Comparison of ENCODE assay signal across 9 mouse cellular contexts in the genomic region with DNA sequence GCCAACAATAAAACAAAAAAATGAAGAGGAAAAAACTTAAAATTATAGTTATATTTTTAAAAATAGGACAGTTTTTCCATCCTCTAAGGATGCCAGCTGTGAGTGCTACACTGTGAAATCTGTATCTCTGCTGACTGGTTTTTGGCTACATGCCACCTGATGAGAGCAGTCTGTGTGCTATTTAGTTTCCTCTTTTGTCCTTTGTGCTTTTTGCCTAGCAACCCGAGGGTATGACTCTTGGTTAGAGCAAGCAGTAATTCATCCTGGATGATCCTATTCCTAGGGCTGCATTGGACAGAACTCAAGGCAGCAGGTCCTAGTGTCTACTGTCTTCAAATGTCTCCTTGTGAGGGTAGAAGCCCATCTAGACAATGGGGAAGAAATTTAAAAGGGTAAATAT.
DNase-seq lines count a peak whose midpoint lies in the region; ATAC-seq lines count a peak whose summit lies in the region.
"Had no signal": no experiment of that assay in that cellular context is flagged by ENCODE, and none has a peak within 500 bp of the region (broad histone marks: within the 10 kb centered on the region; RNA-seq: fewer than 3 reads in every experiment).

No protein-coding gene starts in this region.

- H3K4me2 ChIP-seq in hindbrain, embryonic 15.5 days = no peak overlapping the region
- no peak overlapping the region for H3K4me2 ChIP-seq in midbrain, embryonic 14.5 days (ENCODE audit: low read length)
- H3K4me2 ChIP-seq: heart, embryonic 13.5 days had no signal

- peak; percentile 18 for DNase-seq in cerebellum, adult 9-11 months
- DNase-seq in cerebellum, adult 11 months = no peak
- peak; percentile 57 for DNase-seq in Muller cell, postnatal 12 days (ENCODE audit: inconsistent ontology term)
- peak; percentile 72 for DNase-seq in midbrain, embryonic 14.5 days
- no peak for DNase-seq in lung, postnatal 36 days
- DNase-seq in kidney, postnatal 25 days = no peak

- H3K9me3 ChIP-seq in hindbrain, embryonic 15.5 days = no peaks in the 10 kb centered on the region
- H3K9me3 ChIP-seq in midbrain, embryonic 14.5 days (ENCODE audit: control insufficient read depth, low read length) = no peaks in the 10 kb centered on the region
- H3K9me3 ChIP-seq: heart, embryonic 13.5 days had no signal

- ATAC-seq in hindbrain, embryonic 15.5 days (ENCODE audit: low FRiP score, low read depth) = peak; percentile 83
- peak; percentile 64; the same call in 1 of the 2 replicates for ATAC-seq in midbrain, embryonic 14.5 days (ENCODE audit: low FRiP score, low TSS enrichment)
- ATAC-seq in granulocyte monocyte progenitor cell, adult 5-6 weeks (replicated peaks; ENCODE audit: poor library complexity, severe bottlenecking) = no peak

- 3% methylated on average over 1 of the region's 1 CpGs for WGBS in hindbrain, embryonic 15.5 days
- WGBS in midbrain, embryonic 14.5 days = 2% methylated on average over 1 of the region's 1 CpGs

- no peak overlapping the region for H3K9ac ChIP-seq in hindbrain, embryonic 15.5 days
- no peak overlapping the region for H3K9ac ChIP-seq in midbrain, embryonic 14.5 days (replicated peaks; ENCODE audit: low read length)
- H3K9ac ChIP-seq: heart, embryonic 13.5 days had no signal

- H3K36me3 ChIP-seq in hindbrain, embryonic 15.5 days = no peaks in the 10 kb centered on the region
- H3K36me3 ChIP-seq in midbrain, embryonic 14.5 days (ENCODE audit: control insufficient read depth, insufficient read depth, low read length) = no peaks in the 10 kb centered on the region
- H3K36me3 ChIP-seq: heart, embryonic 13.5 days had no signal

- H3K27ac ChIP-seq in hindbrain, embryonic 15.5 days (replicated peaks) = no peak overlapping the region
- H3K27ac ChIP-seq in midbrain, embryonic 14.5 days (replicated peaks; ENCODE audit: low read depth, low read length) = no peak overlapping the region
- H3K27ac ChIP-seq: heart, embryonic 13.5 days had no signal

- H3K4me1 ChIP-seq in hindbrain, embryonic 15.5 days (replicated peaks) = no peaks in the 10 kb centered on the region
- no peaks in the 10 kb centered on the region for H3K4me1 ChIP-seq in midbrain, embryonic 14.5 days (ENCODE audit: control insufficient read depth, insufficient read depth, low read length)
- H3K4me1 ChIP-seq: heart, embryonic 13.5 days had no signal

- H3K27me3 ChIP-seq in hindbrain, embryonic 15.5 days = no peaks in the 10 kb centered on the region
- H3K27me3 ChIP-seq in midbrain, embryonic 14.5 days (ENCODE audit: control insufficient read depth, insufficient read depth, low read length) = no peaks in the 10 kb centered on the region
- H3K27me3 ChIP-seq: heart, embryonic 13.5 days had no signal

- no peak overlapping the region for H3K4me3 ChIP-seq in hindbrain, embryonic 15.5 days
- H3K4me3 ChIP-seq in midbrain, embryonic 14.5 days (replicated peaks; ENCODE audit: low read depth, low read length) = no peak overlapping the region
- H3K4me3 ChIP-seq: heart, embryonic 13.5 days had no signal

Comparison
In these comparisons a context has a peak if more than half of its experiments do, and no peak if none do; other contexts are left out.
1. DNase-seq: peak in cerebellum, adult 9-11 months (single experiment), Muller cell, postnatal 12 days (single experiment) and midbrain, embryonic 14.5 days (single experiment); none in cerebellum, adult 11 months (single experiment), lung, postnatal 36 days (single experiment) and kidney, postnatal 25 days (0 of 2).